Mouse (Mus musculus): ENCODE measurements around the gene Pde11a.

GRCm38 (mm10) chr2:76367188-76367922 lies 28.8 kb upstream of the Pde11a start:
- TF ChIP-seq ZNF384 (IDR thresholded peaks at IDR 0.05; ENCODE audit: low read depth, low read length) = no peak
- no peak; the same call in 1 of the 2 replicates for TF ChIP-seq ZC3H11A (IDR thresholded peaks at IDR 0.05; ENCODE audit: borderline replicate concordance, low read depth, low read length)
